ENCODE assay signal across 12 mouse cellular contexts in genomic region chr1:138912928-138913327, GRCm38 (mm10). TPM values are rescaled to one million over a fixed set of nuclear protein-coding genes. Genes with fewer than 3 reads are reported as not detected.
A peak's percentile ranks its signal among the peaks of the same experiment; 100 is the strongest.
DNase-seq lines count a peak whose midpoint lies in the region; ATAC-seq and TF ChIP-seq lines count a peak whose summit lies in the region.
"Had no signal": no experiment of that assay in that cellular context is flagged by ENCODE, and none has a peak within 500 bp of the region (broad histone marks: within the 10 kb centered on the region; RNA-seq: fewer than 3 reads in every experiment).

No protein-coding gene starts in this region.

- 0 out of 2 replicates have a peak, but pooled peaks cover 3% of the 10 kb centered on the region for H3K4me1 ChIP-seq in kidney, postnatal 0 days (replicated peaks; ENCODE audit: insufficient read depth, low read length)
- H3K4me1 ChIP-seq: embryonic facial prominence, embryonic 12.5 days; neural tube, embryonic 12.5 days had no signal

- DNase-seq in embryo, embryonic 10.5 days (ENCODE audit: low spot score) = peak; percentile 13
- DNase-seq in embryo, embryonic 11 days = no peak
- DNase-seq in layer of hippocampus, postnatal 14 days (ENCODE audit: low spot score in 2 of 2) = peak; percentile 6 to 19
- no peak for DNase-seq in layer of hippocampus, adult 9-10 months (ENCODE audit: low spot score)
- DNase-seq in heart, adult 8-10 months (ENCODE audit: low spot score) = peak; percentile 38
- peak; percentile 66 for DNase-seq in kidney, postnatal 0 days (ENCODE audit: low spot score)
- DNase-seq in thymus, postnatal 14 days = no peak
- DNase-seq in cerebellum, postnatal 36 days = no peak

- H3K9ac ChIP-seq in kidney, postnatal 0 days (ENCODE audit: low read depth, low read length) = no peak overlapping the region
- H3K9ac ChIP-seq: embryonic facial prominence, embryonic 12.5 days; neural tube, embryonic 12.5 days had no signal

- TF ChIP-seq CTCF in kidney, postnatal 0 days (IDR thresholded peaks at IDR 0.05; ENCODE audit: low read depth) = no peak

- ATAC-seq in kidney, postnatal 0 days (replicated peaks; ENCODE audit: low FRiP score, low read depth) = 0 out of 2 replicates have a peak, but pooled peaks have one; percentile 29

- no peaks in the 10 kb centered on the region for H3K27me3 ChIP-seq in kidney, postnatal 0 days (ENCODE audit: insufficient read depth, low read length)
- H3K27me3 ChIP-seq: embryonic facial prominence, embryonic 12.5 days; neural tube, embryonic 12.5 days; Patski had no signal

- H3K36me3 ChIP-seq in kidney, postnatal 0 days (ENCODE audit: insufficient read depth, low read length) = no peaks in the 10 kb centered on the region
- H3K36me3 ChIP-seq: embryonic facial prominence, embryonic 12.5 days; neural tube, embryonic 12.5 days had no signal

- H3K4me2 ChIP-seq in kidney, postnatal 0 days (ENCODE audit: low read length) = peak overlapping the region; percentile 35
- H3K4me2 ChIP-seq: embryonic facial prominence, embryonic 12.5 days; neural tube, embryonic 12.5 days had no signal

- no peak overlapping the region for H3K27ac ChIP-seq in kidney, postnatal 0 days
- H3K27ac ChIP-seq: embryonic facial prominence, embryonic 12.5 days; left cerebral cortex, adult 2 months; neural tube, embryonic 12.5 days had no signal

- H3K4me3 ChIP-seq in kidney, postnatal 0 days (replicated peaks; ENCODE audit: low read depth, low read length) = no peak overlapping the region
- H3K4me3 ChIP-seq: embryonic facial prominence, embryonic 12.5 days; left cerebral cortex, adult 2 months; neural tube, embryonic 12.5 days had no signal

- WGBS in kidney, postnatal 0 days = 16% methylated on average over 5 of the region's 5 CpGs

- H3K9me3 ChIP-seq in kidney, postnatal 0 days (replicated peaks; ENCODE audit: low read length) = no peaks in the 10 kb centered on the region
- H3K9me3 ChIP-seq: embryonic facial prominence, embryonic 12.5 days; neural tube, embryonic 12.5 days had no signal

RNA-seq across cellular contexts. Expression of gene Dennd1b, which starts 50.3 kb away (rescaled TPM):
- total RNA-seq in layer of hippocampus, postnatal 14 days (2021) = 10 to 100 TPM; 25.4 to 25.7 TPM
- total RNA-seq in heart, adult 8-10 months (2022) = 10 to 100 TPM; 22.2 to 25.7 (median 23.8) TPM
- 11.4 and 12.8 TPM in 2 replicates for polyA plus RNA-seq in kidney, postnatal 0 days (2015; fragmentation: Nextera tagmentation; extraction: Ambion mirVana)

RNA-seq across cellular contexts. Expression of gene 2310009B15Rik, which starts 56.3 kb away (rescaled TPM):
- 10 to 100 TPM; 19.9 to 24.3 TPM for total RNA-seq in layer of hippocampus, postnatal 14 days (2021)
- total RNA-seq in heart, adult 8-10 months (2022) = 10 to 100 TPM in 3 of 4 experiments, 1 to 10 TPM in 1; 9.6 to 12.8 (median 10.9) TPM
- polyA plus RNA-seq in kidney, postnatal 0 days (2015; fragmentation: Nextera tagmentation; extraction: Ambion mirVana) = 64.6 and 74.4 TPM in 2 replicates

Comparison
In these comparisons a context has a peak if more than half of its experiments do, and no peak if none do; other contexts are left out.
1. DNase-seq: peak in embryo, embryonic 10.5 days (single experiment), layer of hippocampus, postnatal 14 days (2 of 2), heart, adult 8-10 months (single experiment) and kidney, postnatal 0 days (single experiment); none in embryo, embryonic 11 days (single experiment), layer of hippocampus, adult 9-10 months (single experiment), thymus, postnatal 14 days (single experiment) and cerebellum, postnatal 36 days (0 of 2).